Mouse (Mus musculus) urinary bladder, adult 2 months (tissue): ENCODE data around the gene Hid1. TPM values are rescaled to one million over a fixed set of nuclear protein-coding genes. Genes with fewer than 3 reads are reported as not detected.
A peak's percentile ranks its signal among the peaks of the same experiment; 100 is the strongest.

Source experiments
- DNase-seq: peaks from one replicate; pipeline ENCODE4 v3.0.0; 2022; ENCODE audit warnings: low spot score
- polyA plus RNA-seq: library from polyadenylated mRNA; depleted of rRNA; stranded (reverse); fragments of >200 nt; gene quantifications from 2 replicates; pipeline ENCODE4 v1.2.3, GENCODE M21; 2012; rRNA removed

Gene Hid1
- polyA plus RNA-seq, 1 experiment: 30.5 TPM

- no peak for DNase-seq
These were observed 31.4 kb downstream of the Hid1 start for GRCm38 (mm10) chr11:115336115-115336514.

GRCm38 (mm10) chr11:115335223-115335622 is 32.3 kb downstream of the Hid1 start:
- DNase-seq: no peak

- DNase-seq: no peak
These were observed 33.0 kb downstream of the Hid1 start, which contains the start of gene Otop3 for GRCm38 (mm10) chr11:115334531-115334930. TSS of gene Otop3 (plus strand) at chr11:115334731.

- no peak for DNase-seq
These were observed 38.2 kb downstream of the Hid1 start for GRCm38 (mm10) chr11:115329339-115329738.

- DNase-seq: no peak
These were observed 40.8 kb downstream of the Hid1 start for GRCm38 (mm10) chr11:115326730-115327129.

- no peak for DNase-seq
These were observed 44.2 kb downstream of the Hid1 start for GRCm38 (mm10) chr11:115323354-115323753.

- peak; percentile 45 for DNase-seq
These were observed 45.5 kb downstream of the Hid1 start, which contains the start of gene Ush1g for GRCm38 (mm10) chr11:115321906-115322693. TSS of gene Ush1g (minus strand) at chr11:115322041.

- DNase-seq: no peak
These were observed 47.7 kb downstream of the Hid1 start for GRCm38 (mm10) chr11:115319704-115320383.

- DNase-seq: no peak
These were observed 49.1 kb downstream of the Hid1 start for GRCm38 (mm10) chr11:115318245-115319027.

- no peak for DNase-seq
These were observed 50.4 kb downstream of the Hid1 start for GRCm38 (mm10) chr11:115317204-115317603.

GRCm38 (mm10) chr11:115314249-115314648 is 53.3 kb downstream of the Hid1 start:
- DNase-seq: no peak

- no peak for DNase-seq
These were observed 58.8 kb downstream of the Hid1 start for GRCm38 (mm10) chr11:115308781-115309180.

- no peak for DNase-seq
These were observed 60.7 kb downstream of the Hid1 start, which contains the start of gene Otop2 for GRCm38 (mm10) chr11:115306863-115307262. TSS of gene Otop2 (plus strand) at chr11:115307163.

- DNase-seq: no peak
These were observed 64.4 kb downstream of the Hid1 start for GRCm38 (mm10) chr11:115303167-115303566.

- no peak for DNase-seq
These were observed 66.2 kb downstream of the Hid1 start for GRCm38 (mm10) chr11:115301351-115301750.

GRCm38 (mm10) chr11:115300745-115301144 is 66.8 kb downstream of the Hid1 start:
- DNase-seq: no peak

- DNase-seq: no peak
These were observed 69.4 kb downstream of the Hid1 start for GRCm38 (mm10) chr11:115298160-115298559.

Other genes with a start within 250 kb of the Hid1 start
- gene Cd300lf, start 233.8 kb downstream of the Hid1 start, polyA plus RNA-seq: 0.52 and 1.5 TPM in 2 replicates
- 67.7 and 76.3 TPM in 2 replicates for gene Slc9a3r1, start 204.4 kb downstream of the Hid1 start, polyA plus RNA-seq
- 7.0 and 9.4 TPM in 2 replicates for gene Tmem104, start 180.3 kb downstream of the Hid1 start, polyA plus RNA-seq
- gene Nat9, start 179.9 kb downstream of the Hid1 start, polyA plus RNA-seq: 27.5 and 32.2 TPM in 2 replicates
- gene Grin2c, start 100.5 kb downstream of the Hid1 start, polyA plus RNA-seq: 0.74 and 1.0 TPM in 2 replicates
- gene Fdxr, start 90.7 kb downstream of the Hid1 start, polyA plus RNA-seq: 10.9 and 11.6 TPM in 2 replicates
- gene Fads6, start 70.1 kb downstream of the Hid1 start, polyA plus RNA-seq: 0.99 and 1.1 TPM in 2 replicates
- not detected in 2 replicates for gene Otop2, start 60.6 kb downstream of the Hid1 start, polyA plus RNA-seq
- gene Ush1g, start 45.7 kb downstream of the Hid1 start, polyA plus RNA-seq: not detected in 2 replicates
- gene Otop3, start 33.0 kb downstream of the Hid1 start, polyA plus RNA-seq: not detected in 2 replicates
- 10.8 and 11.9 TPM in 2 replicates for gene Cdr2l, start 14.2 kb upstream of the Hid1 start, polyA plus RNA-seq
- 89.3 and 89.6 TPM in 2 replicates for gene Mrpl58, start 36.0 kb upstream of the Hid1 start, polyA plus RNA-seq
- gene Atp5h, start 52.2 kb upstream of the Hid1 start, polyA plus RNA-seq: 561 and 600 TPM in 2 replicates
- gene Kctd2, start 52.4 kb upstream of the Hid1 start, polyA plus RNA-seq: 35.6 TPM in 2 replicates
- gene Trim80, start 72.8 kb upstream of the Hid1 start, polyA plus RNA-seq: 0.04 and 0.09 TPM in 2 replicates
- gene Slc16a5, start 94.7 kb upstream of the Hid1 start, polyA plus RNA-seq: 0.83 and 1.1 TPM in 2 replicates
- 6.9 and 7.0 TPM in 2 replicates for gene Armc7, start 107.9 kb upstream of the Hid1 start, polyA plus RNA-seq
- 70.9 and 80.1 TPM in 2 replicates for gene Nt5c, start 124.1 kb upstream of the Hid1 start, polyA plus RNA-seq
- gene Jpt1, start 146.6 kb upstream of the Hid1 start, polyA plus RNA-seq: 89.2 and 102 TPM in 2 replicates
- gene Sumo2, start 168.5 kb upstream of the Hid1 start, polyA plus RNA-seq: 274 and 303 TPM in 2 replicates
- gene Nup85, start 196.7 kb upstream of the Hid1 start, polyA plus RNA-seq: 54.2 and 77.1 TPM in 2 replicates
- 36.1 and 39.5 TPM in 2 replicates for gene Mrps7, start 236.2 kb upstream of the Hid1 start, polyA plus RNA-seq
- gene Gga3, start 236.3 kb upstream of the Hid1 start, polyA plus RNA-seq: 25.4 and 27.3 TPM in 2 replicates
- gene Mif4gd, start 245.2 kb upstream of the Hid1 start, polyA plus RNA-seq: 79.9 and 89.7 TPM in 2 replicates